Comparison of ENCODE assay signal across 8 mouse cellular contexts in the genomic region with DNA sequence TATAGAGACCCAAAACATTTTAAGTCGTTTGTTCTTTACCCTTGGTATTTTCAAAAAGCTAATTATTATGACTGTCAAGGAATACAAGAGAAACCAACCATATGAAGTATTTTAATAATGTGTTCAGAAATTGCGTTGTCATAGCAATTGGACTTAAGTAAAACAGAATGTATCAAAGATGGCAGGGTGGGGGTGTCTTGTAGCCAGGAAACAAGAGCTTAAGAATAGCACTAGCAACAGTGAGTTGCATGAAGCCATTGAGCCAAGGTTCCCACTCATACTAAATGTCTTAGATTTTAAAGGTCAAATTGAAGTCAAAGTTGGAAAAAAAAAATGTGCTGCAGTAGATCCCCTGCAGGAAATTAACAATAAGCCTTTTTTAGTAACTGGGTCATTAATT. TPM values are rescaled to one million over a fixed set of nuclear protein-coding genes. Genes with fewer than 3 reads are reported as not detected.
DNase-seq lines count a peak whose midpoint lies in the region; ATAC-seq and TF ChIP-seq lines count a peak whose summit lies in the region.

No protein-coding gene starts in this region.

- DNase-seq in heart, postnatal 0 days (ENCODE audit: low spot score): no peak
- DNase-seq in heart, postnatal 4 days: no peak
- DNase-seq in brain, adult 2 months (ENCODE audit: low read depth, low spot score): peak; percentile 74
- DNase-seq in thymus, postnatal 0 days (ENCODE audit: low spot score): no peak
- no peak for DNase-seq in right cerebral cortex, postnatal 14 days

- TF ChIP-seq CTCF in heart, postnatal 0 days (IDR thresholded peaks at IDR 0.05; ENCODE audit: low read depth): no peak

- peaks cover 28% of the 10 kb centered on the region for H3K36me3 ChIP-seq in heart, postnatal 0 days (replicated peaks; ENCODE audit: control insufficient read depth, insufficient read depth, low read length)
- H3K36me3 ChIP-seq in hindbrain, embryonic 12.5 days: peaks cover 17% of the 10 kb centered on the region; the same call in 1 of the 2 replicates
- peaks cover 19% of the 10 kb centered on the region for H3K36me3 ChIP-seq in midbrain, embryonic 12.5 days

- peak overlapping the region; percentile 97 for H3K4me3 ChIP-seq in heart, postnatal 0 days (ENCODE audit: low read depth, low read length)
- peak overlapping the region; percentile 89 for H3K4me3 ChIP-seq in hindbrain, embryonic 12.5 days
- peak overlapping the region; percentile 96 for H3K4me3 ChIP-seq in midbrain, embryonic 12.5 days

- WGBS in heart, postnatal 0 days: 37% methylated on average over 2 of the region's 2 CpGs
- WGBS in hindbrain, embryonic 12.5 days: 74% methylated on average over 2 of the region's 2 CpGs
- 69% methylated on average over 2 of the region's 2 CpGs for WGBS in midbrain, embryonic 12.5 days

- H3K27me3 ChIP-seq in heart, postnatal 0 days (ENCODE audit: control insufficient read depth, insufficient read depth, low read length): no peaks in the 10 kb centered on the region
- H3K27me3 ChIP-seq in hindbrain, embryonic 12.5 days: no peaks in the 10 kb centered on the region
- H3K27me3 ChIP-seq in midbrain, embryonic 12.5 days: no peaks in the 10 kb centered on the region

- ATAC-seq in heart, postnatal 0 days (ENCODE audit: insufficient read depth, low read depth): no peak
- no peak for ATAC-seq in hindbrain, embryonic 12.5 days (ENCODE audit: low FRiP score)
- ATAC-seq in midbrain, embryonic 12.5 days (ENCODE audit: low FRiP score, low read depth): no peak
- no peak for ATAC-seq in erythroid progenitor cell, adult 5-6 weeks (replicated peaks; ENCODE audit: low FRiP score, poor library complexity, severe bottlenecking)

- H3K9me3 ChIP-seq in heart, postnatal 0 days (replicated peaks; ENCODE audit: control insufficient read depth, low read length): no peaks in the 10 kb centered on the region
- H3K9me3 ChIP-seq in hindbrain, embryonic 12.5 days (replicated peaks): no peaks in the 10 kb centered on the region
- no peaks in the 10 kb centered on the region for H3K9me3 ChIP-seq in midbrain, embryonic 12.5 days

- H3K4me1 ChIP-seq in heart, postnatal 0 days (ENCODE audit: control insufficient read depth, insufficient read depth): peaks cover 61% of the 10 kb centered on the region
- peaks cover 51% of the 10 kb centered on the region for H3K4me1 ChIP-seq in hindbrain, embryonic 12.5 days
- H3K4me1 ChIP-seq in midbrain, embryonic 12.5 days: peaks cover 44% of the 10 kb centered on the region

- peak overlapping the region; percentile 72 for H3K4me2 ChIP-seq in heart, postnatal 0 days (ENCODE audit: low read depth, low read length)
- peak overlapping the region; percentile 63 for H3K4me2 ChIP-seq in hindbrain, embryonic 12.5 days (replicated peaks)
- peak overlapping the region; percentile 66 for H3K4me2 ChIP-seq in midbrain, embryonic 12.5 days (replicated peaks)

- H3K27ac ChIP-seq in heart, postnatal 0 days (ENCODE audit: low read depth): peak overlapping the region; percentile 97
- no peak overlapping the region for H3K27ac ChIP-seq in hindbrain, embryonic 12.5 days
- H3K27ac ChIP-seq in midbrain, embryonic 12.5 days (replicated peaks): no peak overlapping the region

- H3K9ac ChIP-seq in heart, postnatal 0 days (replicated peaks; ENCODE audit: low read depth, low read length): peak overlapping the region; percentile 99
- H3K9ac ChIP-seq in hindbrain, embryonic 12.5 days: peak overlapping the region; percentile 97
- H3K9ac ChIP-seq in midbrain, embryonic 12.5 days (replicated peaks): peak overlapping the region; percentile 96

- no peak for TF ChIP-seq EP300 in heart, postnatal 0 days (IDR thresholded peaks at IDR 0.05; ENCODE audit: low read depth)

RNA-seq across cellular contexts. Expression of gene Sptan1, which starts 1.5 kb away (rescaled TPM):
- 245 and 266 TPM in 2 replicates for total RNA-seq in heart, postnatal 0 days (2014; rRNA removed; ENCODE audit: low replicate concordance)
- polyA plus RNA-seq in heart, postnatal 0 days (2015; fragmentation: Nextera tagmentation; extraction: Ambion mirVana): 66.4 and 79.3 TPM in 2 replicates
- 100 to 1,000 TPM; 370 to 371 TPM for total RNA-seq in heart, postnatal 4 days (2021)
- polyA plus RNA-seq in hindbrain, embryonic 12.5 days (2016; fragmentation: Nextera tagmentation; extraction: Ambion mirVana): 179 and 188 TPM in 2 replicates
- polyA plus RNA-seq in midbrain, embryonic 12.5 days (2016; fragmentation: Nextera tagmentation; extraction: Ambion mirVana): 166 and 169 TPM in 2 replicates
- polyA plus RNA-seq in thymus, postnatal 0 days (2015; fragmentation: Nextera tagmentation; extraction: Ambion mirVana): 47.5 and 53.2 TPM in 2 replicates
- total RNA-seq in erythroid progenitor cell, adult 5-6 weeks (2015; ENCODE audit: low replicate concordance): 33.5 and 34.6 TPM in 2 replicates
- 16.2 and 17.8 TPM in 2 replicates for total RNA-seq in erythroid progenitor cell, adult 5-6 weeks (2017; ENCODE audit: low replicate concordance)

RNA-seq across cellular contexts. Expression of gene Gle1, which starts 31.6 kb away (rescaled TPM):
- 14.7 and 21.4 TPM in 2 replicates for total RNA-seq in heart, postnatal 0 days (2014; rRNA removed; ENCODE audit: low replicate concordance)
- 22.8 and 23.0 TPM in 2 replicates for polyA plus RNA-seq in heart, postnatal 0 days (2015; fragmentation: Nextera tagmentation; extraction: Ambion mirVana)
- 10 to 100 TPM; 25.9 to 26.8 TPM for total RNA-seq in heart, postnatal 4 days (2021)
- polyA plus RNA-seq in hindbrain, embryonic 12.5 days (2016; fragmentation: Nextera tagmentation; extraction: Ambion mirVana): 69.1 and 72.5 TPM in 2 replicates
- polyA plus RNA-seq in midbrain, embryonic 12.5 days (2016; fragmentation: Nextera tagmentation; extraction: Ambion mirVana): 73.1 and 77.8 TPM in 2 replicates
- polyA plus RNA-seq in thymus, postnatal 0 days (2015; fragmentation: Nextera tagmentation; extraction: Ambion mirVana): 47.6 and 55.3 TPM in 2 replicates
- 15.5 and 39.8 TPM in 2 replicates for total RNA-seq in erythroid progenitor cell, adult 5-6 weeks (2015; ENCODE audit: low replicate concordance)
- total RNA-seq in erythroid progenitor cell, adult 5-6 weeks (2017; ENCODE audit: low replicate concordance): 41.2 and 47.4 TPM in 2 replicates
